Mouse (Mus musculus): ENCODE results near the gene Plxnd1. TPM values are rescaled to one million over a fixed set of nuclear protein-coding genes. Genes with fewer than 3 reads are reported as not detected.
A peak's percentile ranks its signal among the peaks of the same experiment; 100 is the strongest.

Gene Plxnd1
- 21.9 and 24.5 TPM in 2 replicates for polyA plus RNA-seq (2016; fragmentation: Nextera tagmentation; extraction: Ambion mirVana)

- H3K4me1 ChIP-seq = peaks cover 39% of the 10 kb centered on the region
- WGBS = under 1% methylated on average over 24 of the region's 51 CpGs
- peak within 1 kb of the TSS; percentile 30; the same call in 1 of the 2 replicates for H3K27ac ChIP-seq
- H3K4me3 ChIP-seq = peak within 1 kb of the TSS; percentile 53
- no peaks in the 10 kb centered on the region for H3K9me3 ChIP-seq (replicated peaks)
- peaks cover 57% of the 10 kb centered on the region for H3K27me3 ChIP-seq
- H3K36me3 ChIP-seq = no peaks in the 10 kb centered on the region
- peak within 1 kb of the TSS; percentile 84 for H3K4me2 ChIP-seq (replicated peaks)
- peak; percentile 64 for ATAC-seq (ENCODE audit: low FRiP score)
- peak within 1 kb of the TSS; percentile 53 for H3K9ac ChIP-seq
Observed at GRCm38 (mm10) chr6:115994877-115995520, at the start of gene Plxnd1. TSS of gene Plxnd1 (minus strand) at chr6:115995005.

- Histone ChIP-seq H3K36me3 (peaks cover 6% of the 10 kb centered on the region), H3K4me1 (peaks cover 11% of the 10 kb centered on the region), H3K27ac (no peak overlapping the region), H3K9ac (no peak overlapping the region), H3K4me2 (replicated peaks) (no peak overlapping the region), H3K9me3 (replicated peaks) (peaks cover 3% of the 10 kb centered on the region; the same call in 1 of the 2 replicates), H3K27me3 (no peaks in the 10 kb centered on the region), H3K4me3 (no peak overlapping the region)
- ATAC-seq (ENCODE audit: low FRiP score) = no peak
- WGBS = 56% methylated on average over 2 of the region's 2 CpGs
Observed at GRCm38 (mm10) chr6:116044039-116044438, 49.2 kb upstream of the Plxnd1 start.

- no peaks in the 10 kb centered on the region for H3K4me1 ChIP-seq
- peaks cover 11% of the 10 kb centered on the region for H3K36me3 ChIP-seq
- H3K27me3 ChIP-seq = no peaks in the 10 kb centered on the region
- WGBS = 96% methylated on average over 2 of the region's 2 CpGs
- no peak for ATAC-seq (ENCODE audit: low FRiP score)
- no peak overlapping the region for H3K9ac ChIP-seq
- H3K9me3 ChIP-seq (replicated peaks) = peaks cover 3% of the 10 kb centered on the region; the same call in 1 of the 2 replicates
- H3K4me2 ChIP-seq (replicated peaks) = no peak overlapping the region
- no peak overlapping the region for H3K4me3 ChIP-seq
- no peak overlapping the region for H3K27ac ChIP-seq
Observed at GRCm38 (mm10) chr6:116038222-116038621, 43.4 kb upstream of the Plxnd1 start.

GRCm38 (mm10) chr6:116037281-116037831, 42.6 kb upstream of the Plxnd1 start:
- no peak overlapping the region for H3K4me3 ChIP-seq
- H3K9me3 ChIP-seq (replicated peaks) = no peaks in the 10 kb centered on the region
- no peak overlapping the region for H3K4me2 ChIP-seq (replicated peaks)
- H3K27ac ChIP-seq = no peak overlapping the region
- H3K9ac ChIP-seq = no peak overlapping the region
- 0 out of 2 replicates have a peak, but pooled peaks cover 5% of the 10 kb centered on the region for H3K36me3 ChIP-seq
- no peaks in the 10 kb centered on the region for H3K4me1 ChIP-seq
- ATAC-seq (ENCODE audit: low FRiP score) = no peak
- H3K27me3 ChIP-seq = no peaks in the 10 kb centered on the region
- 88% methylated on average over 5 of the region's 5 CpGs for WGBS

GRCm38 (mm10) chr6:116036555-116036954, 41.8 kb upstream of the Plxnd1 start:
- no peak overlapping the region for H3K4me3 ChIP-seq

GRCm38 (mm10) chr6:116031052-116031451, 36.2 kb upstream of the Plxnd1 start:
- Histone ChIP-seq H3K9me3 (replicated peaks) (no peaks in the 10 kb centered on the region), H3K4me1 (no peaks in the 10 kb centered on the region), H3K9ac (no peak overlapping the region), H3K36me3 (0 out of 2 replicates have a peak, but pooled peaks cover 12% of the 10 kb centered on the region), H3K27ac (no peak overlapping the region), H3K4me3 (no peak overlapping the region), H3K4me2 (replicated peaks) (no peak overlapping the region), H3K27me3 (no peaks in the 10 kb centered on the region)
- no peak for ATAC-seq (ENCODE audit: low FRiP score)
- WGBS = 90% methylated on average over 5 of the region's 5 CpGs

More at GRCm38 (mm10) chr6:116036555-116036954, 41.8 kb upstream of the Plxnd1 start:
- Histone ChIP-seq H3K4me2 (replicated peaks) (no peak overlapping the region), H3K9me3 (replicated peaks) (no peaks in the 10 kb centered on the region), H3K9ac (no peak overlapping the region), H3K36me3 (0 out of 2 replicates have a peak, but pooled peaks cover 5% of the 10 kb centered on the region), H3K27me3 (no peaks in the 10 kb centered on the region), H3K27ac (no peak overlapping the region), H3K4me1 (no peaks in the 10 kb centered on the region)
- no peak for ATAC-seq (ENCODE audit: low FRiP score)
- WGBS = 99% methylated on average over 2 of the region's 2 CpGs

GRCm38 (mm10) chr6:116024666-116025065, 29.9 kb upstream of the Plxnd1 start:
- peaks cover 9% of the 10 kb centered on the region for H3K9me3 ChIP-seq (replicated peaks)
- H3K4me2 ChIP-seq (replicated peaks) = no peak overlapping the region
- no peaks in the 10 kb centered on the region for H3K27me3 ChIP-seq
- H3K9ac ChIP-seq = no peak overlapping the region
- H3K27ac ChIP-seq = no peak overlapping the region
- no peaks in the 10 kb centered on the region for H3K4me1 ChIP-seq
- peaks cover 45% of the 10 kb centered on the region for H3K36me3 ChIP-seq
- 88% methylated on average over 4 of the region's 4 CpGs for WGBS
- no peak overlapping the region for H3K4me3 ChIP-seq
- ATAC-seq (ENCODE audit: low FRiP score) = no peak

- Histone ChIP-seq H3K4me3 (no peak overlapping the region), H3K9ac (no peak overlapping the region), H3K36me3 (peaks cover 39% of the 10 kb centered on the region), H3K27me3 (no peaks in the 10 kb centered on the region), H3K4me1 (no peaks in the 10 kb centered on the region), H3K27ac (no peak overlapping the region), H3K4me2 (replicated peaks) (no peak overlapping the region), H3K9me3 (replicated peaks) (peaks cover 9% of the 10 kb centered on the region)
- ATAC-seq (ENCODE audit: low FRiP score) = peak; percentile 52; the same call in 1 of the 2 replicates
- 83% methylated on average over 9 of the region's 9 CpGs for WGBS
Observed at GRCm38 (mm10) chr6:116021961-116022485, 27.2 kb upstream of the Plxnd1 start.

GRCm38 (mm10) chr6:116015902-116016301, 21.1 kb upstream of the Plxnd1 start:
- Histone ChIP-seq H3K4me3 (no peak overlapping the region), H3K4me1 (no peaks in the 10 kb centered on the region), H3K27me3 (no peaks in the 10 kb centered on the region), H3K4me2 (replicated peaks) (no peak overlapping the region), H3K9me3 (replicated peaks) (no peaks in the 10 kb centered on the region), H3K27ac (no peak overlapping the region), H3K9ac (no peak overlapping the region), H3K36me3 (peaks cover 13% of the 10 kb centered on the region; the same call in 1 of the 2 replicates)
- ATAC-seq (ENCODE audit: low FRiP score) = no peak
- WGBS = 88% methylated on average over 3 of the region's 3 CpGs

GRCm38 (mm10) chr6:116014111-116014510, 19.3 kb upstream of the Plxnd1 start:
- H3K4me1 ChIP-seq = no peaks in the 10 kb centered on the region
- no peaks in the 10 kb centered on the region for H3K9me3 ChIP-seq (replicated peaks)
- H3K4me3 ChIP-seq = no peak overlapping the region
- H3K4me2 ChIP-seq (replicated peaks) = no peak overlapping the region
- 88% methylated on average over 6 of the region's 6 CpGs for WGBS
- H3K9ac ChIP-seq = no peak overlapping the region
- no peaks in the 10 kb centered on the region for H3K27me3 ChIP-seq
- no peak for ATAC-seq (ENCODE audit: low FRiP score)
- H3K27ac ChIP-seq = no peak overlapping the region
- no peaks in the 10 kb centered on the region for H3K36me3 ChIP-seq

- Histone ChIP-seq H3K27me3 (no peaks in the 10 kb centered on the region), H3K36me3 (no peaks in the 10 kb centered on the region), H3K9me3 (replicated peaks) (no peaks in the 10 kb centered on the region), H3K4me1 (no peaks in the 10 kb centered on the region), H3K9ac (no peak overlapping the region), H3K4me3 (no peak overlapping the region), H3K27ac (no peak overlapping the region), H3K4me2 (replicated peaks) (no peak overlapping the region)
- no peak for ATAC-seq (ENCODE audit: low FRiP score)
- WGBS = 69% methylated on average over 3 of the region's 3 CpGs
Observed at GRCm38 (mm10) chr6:116013687-116014086, 18.9 kb upstream of the Plxnd1 start.

- no peak overlapping the region for H3K4me3 ChIP-seq
- no peak overlapping the region for H3K27ac ChIP-seq
- no peak overlapping the region for H3K4me2 ChIP-seq (replicated peaks)
- no peaks in the 10 kb centered on the region for H3K9me3 ChIP-seq (replicated peaks)
- peaks cover 10% of the 10 kb centered on the region; the same call in 1 of the 2 replicates for H3K4me1 ChIP-seq
- peaks cover 4% of the 10 kb centered on the region for H3K27me3 ChIP-seq
- WGBS = 4% methylated on average over 6 of the region's 6 CpGs
- peak; percentile 61; the same call in 1 of the 2 replicates for ATAC-seq (ENCODE audit: low FRiP score)
- no peak overlapping the region for H3K9ac ChIP-seq
- no peaks in the 10 kb centered on the region for H3K36me3 ChIP-seq
Observed at GRCm38 (mm10) chr6:116010541-116010940, 15.7 kb upstream of the Plxnd1 start.
